Mouse (Mus musculus): ENCODE results near the gene Hps1.

DNA sequence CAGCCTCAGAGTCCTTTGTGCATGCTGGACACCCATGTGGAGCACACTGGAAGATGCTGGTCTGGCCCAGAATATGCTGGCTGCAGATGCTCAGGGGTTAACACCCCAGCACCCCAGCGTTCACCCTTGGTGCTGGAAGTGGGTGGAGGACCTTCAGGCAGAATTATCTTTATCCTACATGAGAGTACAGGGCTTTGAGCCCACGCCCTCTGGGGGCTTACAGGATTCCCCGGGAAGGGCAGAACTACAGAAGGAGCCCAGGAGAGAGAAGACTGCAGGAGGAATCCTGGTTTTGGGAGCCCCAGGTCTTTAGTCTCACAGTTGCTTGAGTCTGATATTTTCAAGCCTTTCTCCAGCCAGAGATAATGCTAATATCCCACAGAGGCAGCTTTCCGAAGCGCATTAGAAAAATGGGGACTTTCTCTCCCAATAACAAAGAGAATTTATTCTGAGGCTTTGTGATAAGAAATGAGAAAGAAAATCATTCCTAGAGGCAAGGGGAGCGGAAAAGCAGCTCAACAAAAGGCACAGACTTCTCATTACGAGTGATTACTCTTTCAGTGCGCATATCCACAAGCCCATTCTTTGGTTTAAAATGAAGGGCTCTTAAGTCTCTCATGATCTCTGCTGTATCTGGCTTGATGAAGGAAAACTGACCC lies 5.9 kb upstream of the Hps1 start:
- TF ChIP-seq CTCF (IDR thresholded peaks at IDR 0.05; ENCODE audit: insufficient read depth, low read length) (no peak), POLR2A (IDR thresholded peaks at IDR 0.05; ENCODE audit: borderline replicate concordance, extremely low read depth, low read depth, low read length) (no peak)

Data from lung, adult 2 months (tissue).